Mouse (Mus musculus) lung, adult 2 months (tissue): ENCODE data around the gene Rpl36al.

Experiments used
- CTCF ChIP-seq: fragments of 200-500 bp; IDR thresholded peaks from 2 replicates; pipeline ENCODE4 v1.5.1; 2011; ENCODE audit warnings: mild to moderate bottlenecking, low read length, control low read depth; ENCODE audit not compliant: insufficient read depth
- POLR2A ChIP-seq: fragments of 200-500 bp; IDR thresholded peaks from 2 replicates; pipeline ENCODE4 v1.6.1; 2011; ENCODE audit warnings: low read depth, mild to moderate bottlenecking, control low read depth, low read length, borderline replicate concordance; ENCODE audit errors: extremely low read depth

DNA sequence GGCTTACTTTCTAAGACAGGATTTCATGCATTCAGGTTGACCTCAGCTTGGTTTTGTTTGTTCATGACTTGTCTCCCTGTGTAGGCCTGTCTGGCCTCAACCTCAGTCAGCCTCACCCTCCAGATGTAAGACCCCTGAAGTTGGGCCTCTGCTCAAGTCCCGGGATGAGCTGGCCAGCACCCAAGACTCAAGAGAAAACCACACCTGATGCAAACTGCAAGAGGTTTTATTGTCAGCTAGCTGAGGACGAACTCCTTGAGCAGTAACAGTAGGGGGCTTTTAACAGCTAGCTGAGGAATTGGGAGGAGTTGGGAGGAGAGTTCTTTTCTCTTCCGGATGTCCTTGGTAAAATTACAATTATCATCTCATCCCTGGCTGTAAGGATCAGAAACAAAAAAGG is 6.4 kb downstream of the Rpl36al start:
- TF ChIP-seq POLR2A (no peak), CTCF (no peak)
